Mouse (Mus musculus): ENCODE measurements around the gene Acvr2b. TPM values are rescaled to one million over a fixed set of nuclear protein-coding genes. Genes with fewer than 3 reads are reported as not detected.

Acvr2b gene
- polyA plus RNA-seq, 1 experiment from 2014 or later = 35.4 TPM

GRCm38 (mm10) chr9:119457122-119457521 lies 55.2 kb downstream of the Acvr2b start:
- no peaks in the 10 kb centered on the region for H3K9me3 ChIP-seq
- peaks cover 22% of the 10 kb centered on the region for H3K4me1 ChIP-seq
- H3K4me3 ChIP-seq = no peak overlapping the region
- DNase-seq (ENCODE audit: low spot score) = no peak
- 69% methylated on average over 14 of the region's 14 CpGs for WGBS
- no peaks in the 10 kb centered on the region for H3K27me3 ChIP-seq (ENCODE audit: insufficient read depth, poor library complexity, severe bottlenecking)
- H3K36me3 ChIP-seq = peaks cover 52% of the 10 kb centered on the region
- H3K27ac ChIP-seq = no peak overlapping the region

- no peak for DNase-seq (ENCODE audit: low spot score)
- peaks cover 23% of the 10 kb centered on the region for H3K4me1 ChIP-seq
- H3K27ac ChIP-seq = no peak overlapping the region
- H3K4me3 ChIP-seq = no peak overlapping the region
- peaks cover 61% of the 10 kb centered on the region for H3K36me3 ChIP-seq
- 53% methylated on average over 8 of the region's 8 CpGs for WGBS
- no peaks in the 10 kb centered on the region for H3K27me3 ChIP-seq (ENCODE audit: insufficient read depth, poor library complexity, severe bottlenecking)
- H3K9me3 ChIP-seq = no peaks in the 10 kb centered on the region
Observed at GRCm38 (mm10) chr9:119460410-119460809, 58.5 kb downstream of the Acvr2b start.

GRCm38 (mm10) chr9:119465056-119465455 lies 63.1 kb downstream of the Acvr2b start:
- no peak for DNase-seq (ENCODE audit: low spot score)
- Histone ChIP-seq H3K36me3 (peaks cover 49% of the 10 kb centered on the region), H3K9me3 (no peaks in the 10 kb centered on the region), H3K27me3 (ENCODE audit: insufficient read depth, poor library complexity, severe bottlenecking) (no peaks in the 10 kb centered on the region), H3K27ac (no peak overlapping the region), H3K4me1 (peaks cover 35% of the 10 kb centered on the region), H3K4me3 (no peak overlapping the region)
- WGBS = 89% methylated on average over 6 of the region's 6 CpGs

- peaks cover 49% of the 10 kb centered on the region for H3K36me3 ChIP-seq
- no peak overlapping the region for H3K27ac ChIP-seq
- peaks cover 40% of the 10 kb centered on the region for H3K4me1 ChIP-seq
Observed at GRCm38 (mm10) chr9:119465595-119465994, 63.7 kb downstream of the Acvr2b start.

GRCm38 (mm10) chr9:119469691-119470353 lies 67.9 kb downstream of the Acvr2b start:
- peaks cover 80% of the 10 kb centered on the region for H3K4me1 ChIP-seq
- 29% methylated on average over 8 of the region's 8 CpGs for WGBS

More at GRCm38 (mm10) chr9:119465595-119465994, 63.7 kb downstream of the Acvr2b start:
- WGBS = 57% methylated on average over 7 of the region's 7 CpGs
- Histone ChIP-seq H3K9me3 (no peaks in the 10 kb centered on the region), H3K27me3 (ENCODE audit: insufficient read depth, poor library complexity, severe bottlenecking) (no peaks in the 10 kb centered on the region), H3K4me3 (no peak overlapping the region)
- DNase-seq (ENCODE audit: low spot score) = no peak

GRCm38 (mm10) chr9:119472412-119472918 lies 70.5 kb downstream of the Acvr2b start:
- no peak for DNase-seq (ENCODE audit: low spot score)
- Histone ChIP-seq H3K9me3 (no peaks in the 10 kb centered on the region), H3K27me3 (ENCODE audit: insufficient read depth, poor library complexity, severe bottlenecking) (peaks cover 4% of the 10 kb centered on the region; the same call in 1 of the 2 replicates), H3K4me3 (no peak overlapping the region), H3K4me1 (peaks cover 86% of the 10 kb centered on the region), H3K36me3 (peaks cover 3% of the 10 kb centered on the region; the same call in 1 of the 2 replicates), H3K27ac (peak overlapping the region; percentile 81; the same call in 1 of the 2 replicates)
- WGBS = 45% methylated on average over 11 of the region's 11 CpGs

More at GRCm38 (mm10) chr9:119469691-119470353, 67.9 kb downstream of the Acvr2b start:
- Histone ChIP-seq H3K27ac (peak overlapping the region; percentile 85), H3K27me3 (ENCODE audit: insufficient read depth, poor library complexity, severe bottlenecking) (no peaks in the 10 kb centered on the region), H3K4me3 (0 out of 2 replicates have a peak overlapping the region, but pooled peaks have one; percentile 9), H3K9me3 (no peaks in the 10 kb centered on the region), H3K36me3 (peaks cover 16% of the 10 kb centered on the region)
- DNase-seq (ENCODE audit: low spot score) = peak; percentile 94

GRCm38 (mm10) chr9:119473011-119473410 lies 71.1 kb downstream of the Acvr2b start:
- 79% methylated on average over 1 of the region's 1 CpGs for WGBS
- Histone ChIP-seq H3K27me3 (ENCODE audit: insufficient read depth, poor library complexity, severe bottlenecking) (peaks cover 4% of the 10 kb centered on the region; the same call in 1 of the 2 replicates), H3K36me3 (no peaks in the 10 kb centered on the region), H3K27ac (peak overlapping the region; percentile 81; the same call in 1 of the 2 replicates), H3K4me1 (peaks cover 86% of the 10 kb centered on the region), H3K9me3 (no peaks in the 10 kb centered on the region), H3K4me3 (no peak overlapping the region)
- no peak for DNase-seq (ENCODE audit: low spot score)

- no peaks in the 10 kb centered on the region for H3K9me3 ChIP-seq
- peak overlapping the region; percentile 81 for H3K27ac ChIP-seq
- DNase-seq (ENCODE audit: low spot score) = no peak
- H3K36me3 ChIP-seq = no peaks in the 10 kb centered on the region
- no peak overlapping the region for H3K4me3 ChIP-seq
- WGBS = 67% methylated on average over 9 of the region's 9 CpGs
- H3K4me1 ChIP-seq = peaks cover 86% of the 10 kb centered on the region
- peaks cover 4% of the 10 kb centered on the region; the same call in 1 of the 2 replicates for H3K27me3 ChIP-seq (ENCODE audit: insufficient read depth, poor library complexity, severe bottlenecking)
Observed at GRCm38 (mm10) chr9:119473608-119474164, 71.8 kb downstream of the Acvr2b start.

GRCm38 (mm10) chr9:119474717-119475611 lies 73.0 kb downstream of the Acvr2b start:
- no peaks in the 10 kb centered on the region for H3K36me3 ChIP-seq
- WGBS = 52% methylated on average over 15 of the region's 15 CpGs
- no peak for DNase-seq (ENCODE audit: low spot score)
- H3K27ac ChIP-seq = peak overlapping the region; percentile 81
- H3K27me3 ChIP-seq (ENCODE audit: insufficient read depth, poor library complexity, severe bottlenecking) = peaks cover 4% of the 10 kb centered on the region; the same call in 1 of the 2 replicates
- no peaks in the 10 kb centered on the region for H3K9me3 ChIP-seq
- H3K4me3 ChIP-seq = no peak overlapping the region
- peaks cover 86% of the 10 kb centered on the region for H3K4me1 ChIP-seq

- Histone ChIP-seq H3K9me3 (no peaks in the 10 kb centered on the region), H3K4me1 (peaks cover 60% of the 10 kb centered on the region), H3K36me3 (no peaks in the 10 kb centered on the region), H3K27ac (peak overlapping the region; percentile 76), H3K4me3 (no peak overlapping the region), H3K27me3 (ENCODE audit: insufficient read depth, poor library complexity, severe bottlenecking) (peaks cover 15% of the 10 kb centered on the region; the same call in 1 of the 2 replicates)
- 58% methylated on average over 6 of the region's 6 CpGs for WGBS
- no peak for DNase-seq (ENCODE audit: low spot score)
Observed at GRCm38 (mm10) chr9:119477754-119478153, 75.8 kb downstream of the Acvr2b start.

GRCm38 (mm10) chr9:119478345-119478744 lies 76.4 kb downstream of the Acvr2b start:
- DNase-seq (ENCODE audit: low spot score) = no peak
- H3K4me3 ChIP-seq = no peak overlapping the region
- no peaks in the 10 kb centered on the region for H3K36me3 ChIP-seq
- H3K27ac ChIP-seq = peak overlapping the region; percentile 76; the same call in 1 of the 2 replicates
- H3K9me3 ChIP-seq = no peaks in the 10 kb centered on the region
- 84% methylated on average over 11 of the region's 11 CpGs for WGBS
- H3K27me3 ChIP-seq (ENCODE audit: insufficient read depth, poor library complexity, severe bottlenecking) = peaks cover 20% of the 10 kb centered on the region
- peaks cover 58% of the 10 kb centered on the region for H3K4me1 ChIP-seq

GRCm38 (mm10) chr9:119479297-119479696 lies 77.4 kb downstream of the Acvr2b start:
- WGBS = 44% methylated on average over 8 of the region's 8 CpGs

More at GRCm38 (mm10) chr9:119479297-119479696, 77.4 kb downstream of the Acvr2b start:
- Histone ChIP-seq H3K4me1 (peaks cover 57% of the 10 kb centered on the region), H3K9me3 (no peaks in the 10 kb centered on the region), H3K36me3 (0 out of 2 replicates have a peak, but pooled peaks cover 6% of the 10 kb centered on the region), H3K27me3 (ENCODE audit: insufficient read depth, poor library complexity, severe bottlenecking) (peaks cover 20% of the 10 kb centered on the region), H3K27ac (peak overlapping the region; percentile 76), H3K4me3 (no peak overlapping the region)
- no peak for DNase-seq (ENCODE audit: low spot score)
